Mouse (Mus musculus): Measurements from ENCODE around the gene Ugt1a2. TPM values are rescaled to one million over a fixed set of nuclear protein-coding genes. Genes with fewer than 3 reads are reported as not detected.

Ugt1a2 gene
- polyA plus RNA-seq, 1 experiment: not detected

DNA sequence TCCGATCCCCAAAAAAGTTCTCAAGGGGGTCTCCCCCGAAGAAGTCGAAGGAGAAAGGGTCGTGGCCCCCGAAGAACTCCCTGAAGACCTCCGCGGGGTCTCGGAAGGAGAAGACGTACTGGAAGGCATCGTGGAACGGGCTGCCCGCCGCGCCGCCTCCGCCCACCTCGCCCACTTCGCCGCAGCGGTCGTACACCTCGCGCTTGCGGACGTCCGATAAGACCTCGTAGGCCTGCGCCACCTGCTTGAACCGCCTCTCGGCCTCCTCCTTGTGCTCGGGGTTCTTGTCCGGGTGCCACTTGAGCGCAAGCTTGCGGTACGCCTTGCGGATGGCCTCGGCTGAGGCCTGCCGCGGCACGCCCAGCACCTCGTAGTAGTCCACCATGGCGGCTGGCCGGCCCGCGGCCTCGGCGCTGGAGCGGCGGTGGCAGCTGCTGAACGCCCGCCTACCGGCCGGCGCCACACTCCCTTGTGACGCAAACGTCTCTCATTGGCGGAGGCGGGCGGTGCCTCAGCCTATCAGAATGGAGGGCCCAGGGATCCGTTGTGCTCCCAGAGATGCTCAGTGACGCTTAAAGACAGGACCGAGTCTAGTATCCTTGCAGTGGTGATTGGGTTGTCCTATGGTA is 5.0 kb downstream of the Ugt1a2 start, which contains the start of gene Dnajb3:
Dnajb3 (minus strand) TSS at position 489 of the 629 bp plus-strand sequence.
- 7% methylated on average over 62 of the region's 62 CpGs for WGBS
- Histone ChIP-seq H3K4me1 (ENCODE audit: control insufficient read depth, insufficient read depth, low read length) (peaks cover 11% of the 10 kb centered on the region), H3K4me3 (ENCODE audit: insufficient read depth, low read depth, low read length) (peak within 1 kb of the TSS; percentile 69), H3K27ac (ENCODE audit: insufficient read depth, low read depth, low read length) (no peak within 1 kb of the TSS)
- peak; percentile 32; the same call in 1 of the 2 replicates for TF ChIP-seq POLR2A (IDR thresholded peaks at IDR 0.05; ENCODE audit: insufficient read depth, low read depth, low read length)
- TF ChIP-seq CTCF (IDR thresholded peaks at IDR 0.05; ENCODE audit: insufficient read depth, low read depth, low read length): no peak

GRCm38 (mm10) chr1:88206843-88207479 is 6.6 kb downstream of the Ugt1a2 start:
- H3K4me3 ChIP-seq (ENCODE audit: insufficient read depth, low read depth, low read length): no peak overlapping the region
- WGBS: 92% methylated on average over 2 of the region's 2 CpGs
- no peak for TF ChIP-seq POLR2A (IDR thresholded peaks at IDR 0.05; ENCODE audit: insufficient read depth, low read depth, low read length)
- no peak for TF ChIP-seq CTCF (IDR thresholded peaks at IDR 0.05; ENCODE audit: insufficient read depth, low read depth, low read length)

GRCm38 (mm10) chr1:88211812-88212211 is 11.4 kb downstream of the Ugt1a2 start, which contains the start of gene Ugt1a1:
Gene Ugt1a1 (plus strand): TSS chr1:88211959.
- no peak for TF ChIP-seq POLR2A (IDR thresholded peaks at IDR 0.05; ENCODE audit: insufficient read depth, low read depth, low read length)
- no peak for TF ChIP-seq CTCF (IDR thresholded peaks at IDR 0.05; ENCODE audit: insufficient read depth, low read depth, low read length)
- H3K4me1 ChIP-seq (ENCODE audit: control insufficient read depth, insufficient read depth, low read length): no peaks in the 10 kb centered on the region
- H3K27ac ChIP-seq (ENCODE audit: insufficient read depth, low read depth, low read length): no peak within 1 kb of the TSS
- H3K4me3 ChIP-seq (ENCODE audit: insufficient read depth, low read depth, low read length): no peak within 1 kb of the TSS
- WGBS: 67% methylated on average over 8 of the region's 8 CpGs

More at GRCm38 (mm10) chr1:88206843-88207479, 6.6 kb downstream of the Ugt1a2 start:
- Histone ChIP-seq H3K27ac (ENCODE audit: insufficient read depth, low read depth, low read length) (no peak overlapping the region), H3K4me1 (ENCODE audit: control insufficient read depth, insufficient read depth, low read length) (peaks cover 11% of the 10 kb centered on the region)

- TF ChIP-seq POLR2A (IDR thresholded peaks at IDR 0.05; ENCODE audit: insufficient read depth, low read depth, low read length): no peak
- no peak for TF ChIP-seq CTCF (IDR thresholded peaks at IDR 0.05; ENCODE audit: insufficient read depth, low read depth, low read length)
- Histone ChIP-seq H3K27ac (ENCODE audit: insufficient read depth, low read depth, low read length) (no peak overlapping the region), H3K4me1 (ENCODE audit: control insufficient read depth, insufficient read depth, low read length) (no peaks in the 10 kb centered on the region), H3K4me3 (ENCODE audit: insufficient read depth, low read depth, low read length) (no peak overlapping the region)
- 63% methylated on average over 8 of the region's 8 CpGs for WGBS
These were observed 12.1 kb downstream of the Ugt1a2 start for GRCm38 (mm10) chr1:88212341-88213045.

DNA sequence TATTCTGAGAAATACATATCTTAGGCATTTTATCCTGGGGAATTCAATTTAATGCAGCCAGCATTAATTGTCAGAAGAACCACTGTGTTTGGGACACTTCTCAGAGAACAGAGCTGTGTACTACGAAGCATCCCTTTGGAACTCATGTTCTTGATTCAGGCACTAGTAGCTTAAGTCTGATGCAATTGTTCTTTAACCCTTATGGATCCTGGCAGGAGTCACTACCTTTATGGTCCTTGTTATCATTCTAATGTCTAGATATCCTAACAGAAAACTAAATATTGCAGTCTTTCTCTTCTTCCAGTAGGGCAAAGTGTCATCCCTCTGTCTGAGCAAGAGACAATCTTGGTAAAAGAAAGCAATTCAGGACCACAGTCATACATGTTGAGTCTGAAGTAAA is 12.7 kb downstream of the Ugt1a2 start:
- H3K4me1 ChIP-seq (ENCODE audit: control insufficient read depth, insufficient read depth, low read length): no peaks in the 10 kb centered on the region
- no peak overlapping the region for H3K4me3 ChIP-seq (ENCODE audit: insufficient read depth, low read depth, low read length)
- TF ChIP-seq POLR2A (IDR thresholded peaks at IDR 0.05; ENCODE audit: insufficient read depth, low read depth, low read length): no peak
- TF ChIP-seq CTCF (IDR thresholded peaks at IDR 0.05; ENCODE audit: insufficient read depth, low read depth, low read length): no peak
- 77% methylated on average over 1 of the region's 1 CpGs for WGBS
- no peak overlapping the region for H3K27ac ChIP-seq (ENCODE audit: insufficient read depth, low read depth, low read length)

DNA sequence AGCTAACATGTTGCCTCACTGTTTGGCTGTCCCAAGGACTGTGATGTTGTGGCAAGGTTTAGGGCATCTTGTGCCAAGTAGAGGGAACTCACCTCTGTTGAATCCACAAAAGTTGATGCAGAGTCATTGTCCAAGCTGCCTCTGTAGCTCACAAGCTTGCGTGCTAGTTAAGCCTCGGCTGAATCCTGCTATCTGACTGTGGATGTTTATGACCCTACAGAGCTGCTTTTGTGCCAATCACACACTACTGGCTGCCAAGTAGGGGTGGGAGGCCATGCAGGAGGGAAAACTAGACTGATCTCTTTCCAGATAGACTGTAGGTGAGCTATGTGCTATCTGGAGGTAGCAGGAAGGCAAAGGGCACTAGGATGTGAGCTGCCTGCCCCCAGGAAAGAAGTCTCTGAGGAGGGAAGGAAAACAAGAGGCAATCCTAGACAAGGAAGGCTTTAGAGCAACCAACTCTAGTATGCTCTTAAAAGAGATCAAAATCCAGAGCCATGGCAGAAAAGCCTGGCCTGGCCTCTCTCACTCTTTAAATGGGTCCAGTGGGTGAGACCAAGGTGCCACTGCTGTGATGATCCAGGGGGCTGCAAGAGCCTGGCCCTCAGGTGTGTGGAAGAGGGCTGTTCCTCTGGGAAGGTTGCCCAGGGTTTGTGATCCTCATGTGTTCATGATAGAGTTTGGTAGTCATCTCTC is 13.5 kb downstream of the Ugt1a2 start:
- Histone ChIP-seq H3K27ac (ENCODE audit: insufficient read depth, low read depth, low read length) (no peak overlapping the region), H3K4me1 (ENCODE audit: control insufficient read depth, insufficient read depth, low read length) (no peaks in the 10 kb centered on the region), H3K4me3 (ENCODE audit: insufficient read depth, low read depth, low read length) (no peak overlapping the region)
- TF ChIP-seq POLR2A (IDR thresholded peaks at IDR 0.05; ENCODE audit: insufficient read depth, low read depth, low read length) (no peak), CTCF (IDR thresholded peaks at IDR 0.05; ENCODE audit: insufficient read depth, low read depth, low read length) (no peak)
- WGBS: 76% methylated on average over 2 of the region's 2 CpGs

GRCm38 (mm10) chr1:88214462-88214952 is 14.1 kb downstream of the Ugt1a2 start:
- no peak for TF ChIP-seq POLR2A (IDR thresholded peaks at IDR 0.05; ENCODE audit: insufficient read depth, low read depth, low read length)
- TF ChIP-seq CTCF (IDR thresholded peaks at IDR 0.05; ENCODE audit: insufficient read depth, low read depth, low read length): no peak
- 76% methylated on average over 2 of the region's 2 CpGs for WGBS

DNA sequence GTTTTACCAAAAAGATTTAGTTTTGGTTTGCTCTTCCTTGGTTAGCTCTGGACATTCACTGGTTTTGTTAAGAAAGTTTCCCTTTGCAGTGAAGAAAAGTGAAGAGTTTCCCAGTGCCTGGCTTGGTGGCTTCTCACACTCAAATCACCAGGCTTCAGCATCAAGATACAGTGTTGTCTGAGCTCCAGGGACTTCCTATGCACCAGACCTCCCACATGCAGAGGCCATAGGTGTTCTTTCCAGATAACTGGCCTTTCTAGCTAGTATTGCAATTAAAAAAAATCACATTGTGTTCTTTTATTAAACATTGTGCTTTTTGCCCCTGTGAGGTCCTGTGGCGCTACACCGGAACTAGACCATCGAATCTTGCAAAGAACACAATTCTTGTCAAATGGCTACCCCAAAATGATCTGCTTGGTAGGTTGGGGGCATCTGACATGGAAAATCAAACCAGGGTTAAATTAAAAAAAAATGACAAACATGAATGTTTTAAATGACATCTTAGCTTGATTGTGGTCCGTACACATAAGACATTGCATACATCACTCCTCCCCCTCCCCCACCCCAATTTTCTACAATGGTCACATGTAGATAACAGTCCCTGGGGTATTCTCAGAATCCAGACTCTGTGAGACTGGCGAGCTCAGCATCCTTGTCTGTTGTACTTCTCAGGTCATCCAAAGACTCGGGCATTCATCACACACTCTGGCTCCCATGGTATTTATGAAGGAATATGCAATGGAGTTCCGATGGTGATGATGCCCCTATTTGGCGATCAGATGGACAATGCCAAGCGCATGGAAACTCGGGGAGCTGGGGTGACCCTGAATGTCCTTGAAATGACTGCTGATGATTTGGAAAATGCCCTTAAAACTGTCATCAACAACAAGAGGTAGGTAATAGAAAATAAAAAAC is 15.3 kb downstream of the Ugt1a2 start:
- WGBS: 72% methylated on average over 10 of the region's 10 CpGs
- no peak for TF ChIP-seq CTCF (IDR thresholded peaks at IDR 0.05; ENCODE audit: insufficient read depth, low read depth, low read length)
- no peak for TF ChIP-seq POLR2A (IDR thresholded peaks at IDR 0.05; ENCODE audit: insufficient read depth, low read depth, low read length)
- Histone ChIP-seq H3K4me3 (ENCODE audit: insufficient read depth, low read depth, low read length) (no peak overlapping the region), H3K4me1 (ENCODE audit: control insufficient read depth, insufficient read depth, low read length) (no peaks in the 10 kb centered on the region), H3K27ac (ENCODE audit: insufficient read depth, low read depth, low read length) (no peak overlapping the region)

More at GRCm38 (mm10) chr1:88214462-88214952, 14.1 kb downstream of the Ugt1a2 start:
- H3K4me1 ChIP-seq (ENCODE audit: control insufficient read depth, insufficient read depth, low read length): no peaks in the 10 kb centered on the region
- H3K4me3 ChIP-seq (ENCODE audit: insufficient read depth, low read depth, low read length): no peak overlapping the region
- H3K27ac ChIP-seq (ENCODE audit: insufficient read depth, low read depth, low read length): no peak overlapping the region
